Mouse (Mus musculus) splenic B cell, adult 2 months (primary cell): Measurements from ENCODE around the gene Diaph2.
A peak's percentile ranks its signal among the peaks of the same experiment; 100 is the strongest.
"Not testable (repeated sequence)": the region's sequence is repeated elsewhere in the genome, so short reads cannot be mapped to it uniquely, and the experiment has no call there.

Experiments
- DNase-seq: peaks from one replicate; pipeline ENCODE4 v3.0.0-alpha.2; 2011; ENCODE audit warnings: low read depth, low spot score
- H3K27me3 ChIP-seq: 2 replicates; pipeline ENCODE4 v1.6.1; 2012; ENCODE audit warnings: mild to moderate bottlenecking, low read length, moderate library complexity, mixed read lengths; ENCODE audit not compliant: control insufficient read depth, poor library complexity, insufficient read depth, severe bottlenecking
- H3K36me3 ChIP-seq: 2 replicates; pipeline ENCODE4 v1.6.1; 2012; ENCODE audit warnings: mild to moderate bottlenecking, low read length, moderate library complexity, mixed read lengths; ENCODE audit not compliant: control insufficient read depth, poor library complexity, insufficient read depth, severe bottlenecking

Diaph2 gene

DNA sequence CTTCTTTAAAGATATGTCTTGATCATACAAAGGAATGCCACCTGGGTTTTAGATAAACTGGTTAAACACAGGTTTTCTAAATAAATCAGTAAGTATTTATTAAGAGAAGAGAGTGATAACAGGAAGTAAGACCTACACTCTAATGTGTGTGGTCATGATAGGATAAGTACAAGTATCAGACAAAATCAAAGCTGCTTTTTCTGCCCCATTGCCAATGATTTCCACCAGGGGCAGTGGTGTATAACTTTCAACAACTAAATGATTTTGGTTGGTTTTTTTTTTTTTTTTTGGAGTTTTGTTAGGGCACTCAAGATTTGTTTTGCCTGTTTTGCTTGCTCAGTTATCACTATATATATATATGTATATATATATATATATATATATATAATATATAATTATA is 399.7 kb downstream of the Diaph2 start:
- Histone ChIP-seq H3K27me3 (no peaks in the 10 kb centered on the region), H3K36me3 (no peaks in the 10 kb centered on the region)
- peak; percentile 1 for DNase-seq

DNA sequence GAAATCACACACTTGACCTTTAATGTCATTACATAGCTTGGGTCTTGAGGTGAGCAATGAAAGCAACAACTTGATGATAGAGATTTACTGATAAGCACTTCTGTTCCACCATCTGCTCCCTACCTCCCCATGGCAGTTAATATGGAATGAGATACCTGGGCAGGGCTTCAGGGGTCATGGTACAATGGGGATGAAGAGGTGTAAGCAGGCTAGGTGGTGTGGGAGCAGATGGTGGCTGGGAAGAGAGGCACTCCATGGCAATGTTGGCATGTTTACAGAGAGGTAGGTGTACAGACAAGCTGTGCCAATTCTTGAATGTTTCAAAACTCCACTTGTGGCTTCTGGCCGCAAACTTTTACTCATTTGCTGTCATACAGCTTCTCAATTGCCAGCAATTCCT is 402.6 kb downstream of the Diaph2 start:
- no peaks in the 10 kb centered on the region for H3K36me3 ChIP-seq
- H3K27me3 ChIP-seq: no peaks in the 10 kb centered on the region
- no peak for DNase-seq

DNA sequence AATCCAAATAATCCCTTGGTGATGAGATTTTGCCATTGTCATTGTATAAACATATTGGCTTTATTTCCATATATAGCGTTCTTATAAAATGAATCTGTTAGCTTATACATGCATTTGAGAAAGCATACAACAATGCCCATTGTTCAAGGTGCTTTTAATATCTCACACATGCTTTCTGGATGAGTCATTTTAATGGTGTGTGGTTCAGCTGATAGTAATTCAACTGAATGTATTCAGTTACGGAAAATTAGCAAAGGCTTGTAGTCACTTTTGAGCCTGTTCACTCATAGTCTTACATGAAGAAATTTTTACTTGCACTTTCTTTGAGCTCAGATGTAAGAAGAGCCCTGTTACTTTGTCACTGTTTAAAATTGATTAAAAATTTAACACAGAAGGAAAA is 423.6 kb downstream of the Diaph2 start:
- H3K36me3 ChIP-seq: no peaks in the 10 kb centered on the region
- DNase-seq: no peak
- H3K27me3 ChIP-seq: no peaks in the 10 kb centered on the region

DNA sequence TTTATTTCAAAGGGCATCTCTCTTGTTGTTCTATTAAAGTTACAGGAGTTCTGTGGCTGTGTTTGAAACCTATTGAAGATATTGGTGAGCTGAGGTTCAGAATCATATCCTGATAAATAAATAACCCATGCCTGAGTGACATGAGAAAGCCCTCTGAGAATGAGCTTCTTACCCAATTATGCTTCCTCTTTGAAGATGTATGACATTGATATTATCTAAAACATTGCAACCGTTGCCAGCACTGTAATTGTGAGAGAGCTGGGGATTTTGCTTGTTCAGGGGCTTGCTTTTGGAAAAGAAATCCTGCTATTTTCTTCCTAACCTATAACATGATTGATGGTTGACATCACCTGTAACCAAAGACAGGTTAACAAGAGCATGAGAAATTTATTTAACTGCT is 438.3 kb downstream of the Diaph2 start:
- no peaks in the 10 kb centered on the region for H3K27me3 ChIP-seq
- DNase-seq: no peak
- no peaks in the 10 kb centered on the region for H3K36me3 ChIP-seq

DNA sequence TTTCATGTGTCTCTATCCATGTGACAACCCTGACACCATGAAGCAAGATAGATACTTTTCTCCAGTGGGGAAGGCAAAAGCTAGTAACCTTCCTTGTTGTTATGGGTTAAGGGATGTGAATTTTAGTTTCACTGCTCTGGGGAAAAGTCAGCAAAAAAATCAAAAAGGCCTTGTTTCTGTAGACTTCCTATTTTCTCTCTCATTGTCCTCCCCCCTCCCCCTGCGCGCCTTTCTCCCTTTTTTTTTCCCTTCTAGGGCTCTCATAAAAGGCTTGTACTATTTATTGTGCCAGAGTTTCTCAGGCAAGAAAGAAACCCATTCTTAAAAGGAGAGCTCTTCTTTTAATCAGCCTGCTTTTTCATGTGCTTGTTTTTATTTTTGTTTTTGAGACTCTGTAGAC is 438.9 kb downstream of the Diaph2 start:
- no peaks in the 10 kb centered on the region for H3K36me3 ChIP-seq
- no peaks in the 10 kb centered on the region for H3K27me3 ChIP-seq

DNA sequence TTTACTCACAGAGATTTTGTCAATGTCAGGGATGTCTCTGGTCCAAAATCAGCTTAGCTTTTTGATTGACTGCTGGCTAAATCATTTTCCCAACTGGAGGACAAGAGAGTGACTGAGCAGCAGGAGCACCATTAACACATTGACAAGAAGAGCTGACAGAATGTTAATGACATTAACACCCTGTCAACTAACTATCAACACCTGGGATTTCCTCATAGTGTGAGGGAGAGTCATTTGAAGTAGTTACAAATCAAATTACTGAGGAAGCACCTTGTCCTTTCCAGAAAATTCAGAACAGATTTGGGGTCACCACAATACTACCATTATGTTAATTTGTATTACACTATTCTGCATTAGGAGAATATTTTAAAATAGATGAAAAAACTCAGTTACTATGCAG is 439.7 kb downstream of the Diaph2 start:
- no peaks in the 10 kb centered on the region for H3K27me3 ChIP-seq

More for the DNA sequence above, 438.9 kb downstream of the Diaph2 start:
- no peak for DNase-seq

DNA sequence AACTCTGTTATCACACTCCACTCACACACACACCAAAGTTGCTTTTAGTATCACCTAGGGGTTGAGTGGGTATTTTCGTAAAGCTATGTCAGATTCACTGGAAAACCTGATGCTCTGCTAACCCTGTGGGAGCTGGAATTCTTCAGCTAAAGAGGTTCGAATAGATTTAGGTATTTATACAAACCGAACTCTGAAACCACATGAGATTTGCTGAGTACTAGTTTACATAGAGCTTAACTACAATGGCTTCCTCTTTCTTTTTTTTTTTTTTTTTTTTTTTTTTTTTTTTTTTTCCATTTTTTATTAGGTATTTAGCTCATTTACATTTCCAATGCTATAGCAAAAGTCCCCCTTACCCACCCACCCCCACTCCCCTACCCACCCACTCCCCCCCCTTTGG is 447.9 kb downstream of the Diaph2 start:
- H3K36me3 ChIP-seq, H3K27me3 ChIP-seq, DNase-seq: not testable (repeated sequence)

More for the DNA sequence above, 439.7 kb downstream of the Diaph2 start:
- DNase-seq: no peak
- H3K36me3 ChIP-seq: no peaks in the 10 kb centered on the region

DNA sequence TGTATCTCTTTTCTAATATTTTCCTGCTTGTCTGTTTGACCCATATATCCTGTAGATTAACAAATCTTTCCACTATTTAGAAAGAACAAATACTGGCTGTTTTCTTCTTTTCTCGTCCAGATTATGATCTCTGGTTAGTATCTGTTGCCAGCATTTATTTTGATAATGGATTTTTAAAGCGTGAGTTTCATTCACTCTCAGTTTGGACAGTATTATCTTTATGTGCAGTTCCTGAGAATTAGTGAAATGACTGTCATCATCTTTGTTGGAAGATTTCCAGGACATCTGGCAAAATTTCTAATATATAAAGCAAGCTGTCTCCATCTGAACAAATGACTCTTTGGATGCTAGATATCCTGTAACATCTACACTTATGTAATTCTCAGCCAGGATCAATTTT is 455.7 kb downstream of the Diaph2 start:
- DNase-seq: no peak
- H3K36me3 ChIP-seq: no peaks in the 10 kb centered on the region
- H3K27me3 ChIP-seq: no peaks in the 10 kb centered on the region

DNA sequence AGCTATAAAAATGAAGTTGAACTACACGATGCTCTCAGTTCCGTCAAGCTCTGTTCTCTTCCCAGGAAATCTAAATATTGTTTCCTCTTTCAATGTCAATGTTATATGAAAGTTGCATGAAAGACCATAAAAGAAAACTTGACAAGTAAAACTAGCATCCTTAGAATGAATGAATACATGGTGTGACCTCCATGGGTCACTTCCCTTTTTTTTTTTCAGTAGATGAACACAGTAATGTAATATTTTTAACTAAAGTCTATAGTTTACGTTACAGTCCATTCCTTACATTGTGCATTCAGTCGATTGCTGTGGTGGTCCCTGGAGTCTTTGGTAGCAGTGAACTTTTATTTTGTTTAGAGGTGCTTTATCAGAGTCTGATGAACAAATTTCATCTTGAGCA is 462.7 kb downstream of the Diaph2 start:
- Histone ChIP-seq H3K36me3 (no peaks in the 10 kb centered on the region), H3K27me3 (no peaks in the 10 kb centered on the region)
- DNase-seq: peak; percentile 2

DNA sequence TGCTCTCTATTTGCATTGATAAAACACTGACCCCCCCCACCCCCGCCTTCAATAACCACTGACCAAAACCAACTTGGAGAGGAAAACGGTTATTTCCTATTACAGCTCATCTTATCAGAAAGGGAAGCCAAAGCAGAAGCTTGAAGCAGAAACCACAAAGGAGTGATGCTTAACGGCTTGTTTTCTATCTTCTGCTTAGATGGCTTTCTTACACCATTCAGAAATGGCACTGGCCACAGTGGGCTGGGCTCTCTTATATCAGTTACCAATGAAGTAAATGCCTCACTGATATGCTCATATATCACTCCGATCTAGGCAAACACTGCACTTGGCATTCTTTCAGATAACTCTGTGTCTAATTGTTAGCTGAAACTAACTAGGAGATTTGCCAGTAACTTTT is 463.2 kb downstream of the Diaph2 start:
- peak; percentile 14 for DNase-seq
- H3K27me3 ChIP-seq: no peaks in the 10 kb centered on the region

DNA sequence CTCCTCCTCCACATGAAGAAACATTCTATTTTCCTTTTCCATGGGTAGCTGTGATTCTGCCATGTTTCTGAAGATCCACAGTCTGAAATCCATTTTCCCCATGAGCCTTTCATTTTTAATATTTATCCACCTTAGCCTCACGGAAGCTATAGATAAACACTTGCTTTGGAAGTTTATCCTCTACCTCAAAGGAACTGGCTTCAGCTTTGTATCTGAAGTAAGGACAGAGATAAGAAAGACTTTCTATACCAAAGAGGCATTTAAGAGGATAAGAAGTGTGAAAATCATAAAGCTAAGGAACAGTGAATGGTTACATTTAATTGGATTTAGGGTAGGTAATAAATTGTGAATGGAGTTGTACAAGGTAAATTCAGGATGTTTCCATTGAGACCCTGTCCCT is 480.5 kb downstream of the Diaph2 start:
- Histone ChIP-seq H3K27me3 (no peaks in the 10 kb centered on the region), H3K36me3 (no peaks in the 10 kb centered on the region)
- no peak for DNase-seq

More for the DNA sequence above, 463.2 kb downstream of the Diaph2 start:
- no peaks in the 10 kb centered on the region for H3K36me3 ChIP-seq

DNA sequence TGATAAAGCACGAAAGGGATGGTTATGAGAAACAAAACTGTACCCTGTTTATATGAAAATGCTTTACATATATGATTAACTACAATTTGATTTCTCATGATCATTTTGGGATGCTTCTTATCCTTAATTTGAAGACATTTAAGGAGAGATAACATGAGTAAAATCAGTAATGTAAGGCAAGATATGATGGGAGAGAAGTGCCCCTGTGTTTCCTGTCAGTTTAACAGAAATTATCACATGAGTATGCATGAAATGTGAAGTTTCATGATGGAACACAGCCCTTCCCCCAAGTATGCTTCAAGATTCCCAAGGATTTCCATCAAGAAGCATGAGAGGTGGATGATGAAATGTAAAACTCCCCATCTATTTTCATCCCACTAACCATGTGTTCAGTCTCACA is 485.6 kb downstream of the Diaph2 start:
- DNase-seq: no peak
- Histone ChIP-seq H3K27me3 (no peaks in the 10 kb centered on the region), H3K36me3 (no peaks in the 10 kb centered on the region)

DNA sequence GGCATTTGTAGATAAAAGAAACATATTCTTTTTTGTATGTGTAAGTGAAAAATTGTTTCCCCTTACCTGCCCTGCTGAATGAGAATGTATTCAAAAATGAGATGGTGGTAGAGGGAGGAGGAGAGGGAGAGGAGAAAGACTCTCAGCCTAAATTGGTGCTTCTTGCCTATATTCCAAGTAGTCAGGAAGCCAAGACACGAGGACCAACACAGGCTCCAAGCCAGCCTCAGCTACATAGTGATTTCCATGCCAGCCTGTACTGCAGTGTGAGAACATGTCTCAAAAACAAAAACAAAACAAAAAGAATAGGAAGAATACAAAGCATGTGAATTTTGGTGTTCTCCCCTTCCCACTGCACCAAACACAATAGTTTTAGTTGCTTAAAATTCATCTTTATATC is 497.1 kb downstream of the Diaph2 start:
- Histone ChIP-seq H3K27me3 (no peaks in the 10 kb centered on the region), H3K36me3 (no peaks in the 10 kb centered on the region)
- DNase-seq: no peak

DNA sequence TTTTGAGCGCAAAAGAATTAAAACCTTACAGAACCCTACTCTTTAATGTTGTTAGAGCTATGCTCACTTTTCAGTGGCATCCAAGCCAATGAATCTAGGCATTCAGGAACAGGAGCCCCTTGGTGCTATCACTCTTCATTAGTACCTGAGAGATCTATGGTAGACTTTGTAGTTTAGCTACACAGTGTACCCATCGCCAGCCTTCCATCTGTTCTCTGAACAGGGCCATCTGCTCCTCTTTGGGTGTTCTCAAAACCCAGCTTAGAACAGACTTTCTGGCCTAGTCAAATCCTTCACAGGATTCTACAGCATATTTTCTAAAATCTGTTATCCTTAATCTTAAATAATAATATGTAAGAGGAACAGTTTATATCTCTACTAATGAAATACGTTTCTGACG is 504.1 kb downstream of the Diaph2 start:
- Histone ChIP-seq H3K27me3 (no peaks in the 10 kb centered on the region), H3K36me3 (no peaks in the 10 kb centered on the region)
- no peak for DNase-seq

DNA sequence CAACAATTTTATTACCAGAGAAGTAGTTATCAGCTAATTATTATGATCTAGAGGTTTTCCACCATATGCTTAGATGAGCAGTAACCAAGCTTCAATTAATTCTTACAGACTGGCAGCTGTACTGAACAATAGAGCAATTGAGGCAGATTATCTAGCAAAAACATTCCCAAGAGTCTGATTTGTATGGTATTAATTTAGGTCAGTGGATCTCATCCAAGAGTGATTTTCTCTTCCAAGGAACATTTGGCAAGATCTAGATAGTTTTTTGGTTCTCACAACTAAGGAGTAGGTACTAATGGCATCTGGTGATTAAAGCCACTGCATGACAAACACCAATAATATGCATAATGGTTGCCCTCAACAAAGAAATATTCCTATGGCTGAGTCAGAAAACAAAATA is 516.2 kb downstream of the Diaph2 start:
- no peaks in the 10 kb centered on the region for H3K36me3 ChIP-seq
- H3K27me3 ChIP-seq: no peaks in the 10 kb centered on the region
- DNase-seq: no peak

DNA sequence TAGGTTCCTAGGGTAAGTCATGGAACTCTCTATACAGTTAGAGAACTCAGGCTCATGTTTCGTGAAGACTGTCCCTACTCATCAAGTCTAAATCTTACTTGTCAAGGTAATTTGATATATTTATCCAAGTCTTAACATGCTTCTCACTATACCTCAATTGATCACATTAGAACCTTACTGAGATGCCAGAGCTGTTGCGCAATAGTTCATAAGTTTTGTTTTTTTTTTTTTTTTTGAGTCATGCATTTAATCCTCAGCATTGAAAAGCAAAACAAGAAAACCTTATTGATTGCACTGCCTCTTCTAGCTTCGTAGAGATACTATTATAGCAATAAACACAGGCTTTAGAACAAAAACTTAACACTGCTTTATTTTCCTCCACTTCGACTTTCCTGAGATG is 529.6 kb downstream of the Diaph2 start:
- Histone ChIP-seq H3K27me3 (no peaks in the 10 kb centered on the region), H3K36me3 (no peaks in the 10 kb centered on the region)
- DNase-seq: no peak
